Comparison of ENCODE assay signal across 13 mouse cellular contexts in the genomic region with DNA sequence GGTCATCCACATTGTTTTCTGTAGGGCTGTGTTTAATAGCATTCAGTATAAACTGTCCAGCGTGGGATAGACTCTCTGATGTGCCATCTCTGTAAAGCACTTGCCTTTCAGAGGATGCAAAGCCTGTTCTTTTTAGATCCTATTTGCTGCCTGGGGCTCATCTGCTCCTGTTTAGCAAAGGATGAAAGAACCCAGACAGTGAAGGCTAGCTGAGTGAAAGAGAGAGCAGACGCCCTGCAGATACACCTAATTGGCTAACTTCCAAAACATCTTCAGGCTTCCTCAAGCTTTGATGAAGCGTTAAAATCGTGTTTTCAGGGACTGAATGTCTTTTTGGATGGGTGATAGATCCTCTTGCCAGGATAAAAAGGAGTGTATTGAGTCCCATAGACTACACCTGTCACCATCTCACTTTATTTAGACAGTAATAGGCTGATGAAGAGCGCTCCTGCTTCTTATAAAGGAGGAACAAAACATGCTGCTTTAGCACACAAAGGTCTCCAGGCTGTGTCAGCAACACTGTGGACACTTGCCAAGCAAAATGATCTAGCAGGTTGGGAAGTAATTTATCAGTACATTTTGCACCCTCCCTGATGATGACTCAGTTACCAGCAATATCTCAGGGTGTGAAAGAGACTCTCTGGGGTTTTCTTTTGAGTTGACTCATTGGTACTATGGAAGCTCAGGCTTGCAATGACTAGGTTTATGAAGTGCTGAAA.
DNase-seq lines count a peak whose midpoint lies in the region; ATAC-seq lines count a peak whose summit lies in the region.
"Had no signal": no experiment of that assay in that cellular context is flagged by ENCODE, and none has a peak within 500 bp of the region (broad histone marks: within the 10 kb centered on the region; RNA-seq: fewer than 3 reads in every experiment).

No protein-coding gene starts in this region.

- H3K9me3 ChIP-seq in neural tube, embryonic 11.5 days (ENCODE audit: control insufficient read depth, low read length), result no peaks in the 10 kb centered on the region
- no peaks in the 10 kb centered on the region for H3K9me3 ChIP-seq in neural tube, embryonic 15.5 days (replicated peaks)
- no peaks in the 10 kb centered on the region for H3K9me3 ChIP-seq in hindbrain, embryonic 14.5 days (ENCODE audit: control insufficient read depth, low read length)
- no peaks in the 10 kb centered on the region for H3K9me3 ChIP-seq in neural tube, embryonic 13.5 days
- H3K9me3 ChIP-seq: limb, embryonic 10.5 days had no signal

- no peak overlapping the region for H3K27ac ChIP-seq in neural tube, embryonic 11.5 days (ENCODE audit: low read depth, low read length)
- H3K27ac ChIP-seq in neural tube, embryonic 15.5 days (replicated peaks), result no peak overlapping the region
- no peak overlapping the region for H3K27ac ChIP-seq in hindbrain, embryonic 14.5 days
- no peak overlapping the region for H3K27ac ChIP-seq in neural tube, embryonic 13.5 days (replicated peaks)
- H3K27ac ChIP-seq: layer of hippocampus, adult 2 months; limb, embryonic 10.5 days had no signal

- peak; percentile 68 for ATAC-seq in neural tube, embryonic 11.5 days (ENCODE audit: insufficient read depth, low FRiP score, low TSS enrichment)
- no peak for ATAC-seq in neural tube, embryonic 15.5 days (ENCODE audit: low FRiP score)
- ATAC-seq in hindbrain, embryonic 14.5 days (ENCODE audit: low FRiP score), result peak; percentile 57; the same call in 1 of the 2 replicates
- ATAC-seq in neural tube, embryonic 13.5 days (ENCODE audit: low read depth), result peak; percentile 84
- ATAC-seq: liver, postnatal 0 days had no signal

- no peak overlapping the region for H3K9ac ChIP-seq in neural tube, embryonic 11.5 days (ENCODE audit: low read length)
- no peak overlapping the region for H3K9ac ChIP-seq in neural tube, embryonic 15.5 days (replicated peaks)
- no peak overlapping the region for H3K9ac ChIP-seq in hindbrain, embryonic 14.5 days
- no peak overlapping the region for H3K9ac ChIP-seq in neural tube, embryonic 13.5 days
- H3K9ac ChIP-seq: liver, postnatal 0 days had no signal

- DNase-seq in neural tube, embryonic 11.5 days (ENCODE audit: low spot score), result no peak
- peak; percentile 6 to 13 for DNase-seq in cerebellum, postnatal 14 days
- DNase-seq in hindbrain, embryonic 14.5 days (ENCODE audit: low spot score), result peak; percentile 38
- no peak for DNase-seq in layer of hippocampus, adult 11-12 months (ENCODE audit: low spot score)
- no peak for DNase-seq in adrenal gland, adult 8-10 months
- DNase-seq: heart, adult 11 months; heart, postnatal 10 days; kidney, adult 18-20 months; liver, postnatal 0 days had no signal

- H3K27me3 ChIP-seq in neural tube, embryonic 11.5 days (ENCODE audit: control insufficient read depth, insufficient read depth, low read length), result no peaks in the 10 kb centered on the region
- H3K27me3 ChIP-seq in neural tube, embryonic 15.5 days (replicated peaks), result no peaks in the 10 kb centered on the region
- H3K27me3 ChIP-seq in hindbrain, embryonic 14.5 days (ENCODE audit: control insufficient read depth, insufficient read depth, low read length), result no peaks in the 10 kb centered on the region
- no peaks in the 10 kb centered on the region for H3K27me3 ChIP-seq in neural tube, embryonic 13.5 days

- no peak overlapping the region for H3K4me2 ChIP-seq in neural tube, embryonic 11.5 days (ENCODE audit: low read depth)
- no peak overlapping the region for H3K4me2 ChIP-seq in neural tube, embryonic 15.5 days
- no peak overlapping the region for H3K4me2 ChIP-seq in hindbrain, embryonic 14.5 days (replicated peaks)
- no peak overlapping the region for H3K4me2 ChIP-seq in neural tube, embryonic 13.5 days

- H3K36me3 ChIP-seq in neural tube, embryonic 11.5 days (ENCODE audit: control insufficient read depth, insufficient read depth, low read length), result no peaks in the 10 kb centered on the region
- no peaks in the 10 kb centered on the region for H3K36me3 ChIP-seq in neural tube, embryonic 15.5 days
- no peaks in the 10 kb centered on the region for H3K36me3 ChIP-seq in hindbrain, embryonic 14.5 days (replicated peaks; ENCODE audit: control insufficient read depth, insufficient read depth)
- H3K36me3 ChIP-seq in neural tube, embryonic 13.5 days, result no peaks in the 10 kb centered on the region
- H3K36me3 ChIP-seq: limb, embryonic 10.5 days had no signal

- WGBS in neural tube, embryonic 11.5 days, result 45% methylated on average over 5 of the region's 5 CpGs
- WGBS in neural tube, embryonic 15.5 days, result 20% methylated on average over 5 of the region's 5 CpGs
- WGBS in hindbrain, embryonic 14.5 days, result 18% methylated on average over 5 of the region's 5 CpGs
- 16% methylated on average over 5 of the region's 5 CpGs for WGBS in neural tube, embryonic 13.5 days

- no peak overlapping the region for H3K4me3 ChIP-seq in neural tube, embryonic 11.5 days (ENCODE audit: low read depth, low read length)
- no peak overlapping the region for H3K4me3 ChIP-seq in neural tube, embryonic 15.5 days (replicated peaks)
- H3K4me3 ChIP-seq in hindbrain, embryonic 14.5 days (replicated peaks; ENCODE audit: low read length), result no peak overlapping the region
- no peak overlapping the region for H3K4me3 ChIP-seq in neural tube, embryonic 13.5 days
- H3K4me3 ChIP-seq: layer of hippocampus, adult 2 months; limb, embryonic 10.5 days had no signal

- H3K4me1 ChIP-seq in neural tube, embryonic 11.5 days (ENCODE audit: control insufficient read depth, insufficient read depth, low read length), result no peaks in the 10 kb centered on the region
- no peaks in the 10 kb centered on the region for H3K4me1 ChIP-seq in neural tube, embryonic 15.5 days
- no peaks in the 10 kb centered on the region for H3K4me1 ChIP-seq in hindbrain, embryonic 14.5 days (replicated peaks; ENCODE audit: control insufficient read depth, insufficient read depth, low read length)
- H3K4me1 ChIP-seq in neural tube, embryonic 13.5 days (replicated peaks), result no peaks in the 10 kb centered on the region; the same call in 1 of the 2 replicates
- H3K4me1 ChIP-seq: limb, embryonic 10.5 days had no signal

Comparison
In these comparisons a context has a peak if more than half of its experiments do, and no peak if none do; other contexts are left out.
1. DNase-seq: peak in cerebellum, postnatal 14 days (2 of 2) and hindbrain, embryonic 14.5 days (single experiment); none in neural tube, embryonic 11.5 days (single experiment), layer of hippocampus, adult 11-12 months (single experiment) and adrenal gland, adult 8-10 months (single experiment).